Mouse (Mus musculus): ENCODE measurements around the gene Clrn1.
A peak's percentile ranks its signal among the peaks of the same experiment; 100 is the strongest.
"Not testable (repeated sequence)": the region's sequence is repeated elsewhere in the genome, so short reads cannot be mapped to it uniquely, and the experiment has no call there.

Clrn1 gene

GRCm38 (mm10) chr3:58884801-58885573 is at the start of gene Clrn1:
Gene Clrn1, minus strand, starts transcription at chr3:58885340.
- no peak for DNase-seq

- no peak for DNase-seq
Measured at GRCm38 (mm10) chr3:58924027-58924426, 38.9 kb upstream of the Clrn1 start.

GRCm38 (mm10) chr3:58923140-58923539 is 38.0 kb upstream of the Clrn1 start:
- no peak for DNase-seq

GRCm38 (mm10) chr3:58922636-58923035 is 37.5 kb upstream of the Clrn1 start:
- no peak for DNase-seq

GRCm38 (mm10) chr3:58921316-58921715 is 36.2 kb upstream of the Clrn1 start:
- no peak for DNase-seq

GRCm38 (mm10) chr3:58904656-58905055 is 19.5 kb upstream of the Clrn1 start:
- no peak for DNase-seq

GRCm38 (mm10) chr3:58902051-58902758 is 17.1 kb upstream of the Clrn1 start:
- no peak for DNase-seq

- DNase-seq, result no peak
Measured at GRCm38 (mm10) chr3:58895131-58895530, 10.0 kb upstream of the Clrn1 start.

GRCm38 (mm10) chr3:58894529-58894928 is 9.4 kb upstream of the Clrn1 start:
- DNase-seq, result no peak

GRCm38 (mm10) chr3:58889670-58890069 is 4.5 kb upstream of the Clrn1 start:
- no peak for DNase-seq

- no peak for DNase-seq
Measured at GRCm38 (mm10) chr3:58888131-58888715, 3.1 kb upstream of the Clrn1 start.

GRCm38 (mm10) chr3:58887719-58888118 is 2.6 kb upstream of the Clrn1 start:
- no peak for DNase-seq

GRCm38 (mm10) chr3:58883511-58883907 is 1.6 kb downstream of the Clrn1 start:
- no peak for DNase-seq

- no peak for DNase-seq
Measured at GRCm38 (mm10) chr3:58882878-58883510, 2.1 kb downstream of the Clrn1 start.

- DNase-seq, result no peak
Measured at GRCm38 (mm10) chr3:58881016-58881415, 4.1 kb downstream of the Clrn1 start.

- no peak for DNase-seq
Measured at GRCm38 (mm10) chr3:58880181-58880580, 5.0 kb downstream of the Clrn1 start.

- not testable (repeated sequence) for DNase-seq
Measured at GRCm38 (mm10) chr3:58871882-58872281, 13.3 kb downstream of the Clrn1 start.

GRCm38 (mm10) chr3:58865690-58866089 is 19.4 kb downstream of the Clrn1 start:
- peak; percentile 34 for DNase-seq

- DNase-seq, result no peak
Measured at GRCm38 (mm10) chr3:58862976-58863375, 22.2 kb downstream of the Clrn1 start.

- DNase-seq, result no peak
Measured at GRCm38 (mm10) chr3:58843415-58843814, 41.7 kb downstream of the Clrn1 start.

- DNase-seq, result peak; percentile 67
Measured at GRCm38 (mm10) chr3:58833442-58834160, 51.5 kb downstream of the Clrn1 start.

- DNase-seq, result no peak
Measured at GRCm38 (mm10) chr3:58832888-58833287, 52.3 kb downstream of the Clrn1 start.

GRCm38 (mm10) chr3:58831586-58831985 is 53.6 kb downstream of the Clrn1 start:
- no peak for DNase-seq

Measured in cerebellum, adult 11-12 months (tissue).